Comparison of ENCODE assay signal across 8 mouse cellular contexts in genomic region chr15:5241304-5242201, GRCm38 (mm10). TPM values are rescaled to one million over a fixed set of nuclear protein-coding genes. Genes with fewer than 3 reads are reported as not detected.
DNase-seq lines count a peak whose midpoint lies in the region; ATAC-seq and TF ChIP-seq lines count a peak whose summit lies in the region.

No protein-coding gene starts in this region.

- ATAC-seq in intestine, embryonic 14.5 days (replicated peaks; ENCODE audit: low FRiP score, low TSS enrichment, low read depth) = 0 out of 2 replicates have a peak, but pooled peaks have one; percentile 2
- ATAC-seq in lung, postnatal 0 days = no peak

- H3K9ac ChIP-seq in intestine, embryonic 14.5 days (ENCODE audit: low read length) = peak overlapping the region; percentile 32; the same call in 1 of the 2 replicates
- H3K9ac ChIP-seq in lung, postnatal 0 days (replicated peaks; ENCODE audit: low read depth) = no peak overlapping the region

- H3K9me3 ChIP-seq in intestine, embryonic 14.5 days (ENCODE audit: control insufficient read depth, low read length) = no peaks in the 10 kb centered on the region
- no peaks in the 10 kb centered on the region for H3K9me3 ChIP-seq in lung, postnatal 0 days (ENCODE audit: low read length)

- peak overlapping the region; percentile 99 for H3K4me2 ChIP-seq in intestine, embryonic 14.5 days (ENCODE audit: low read length)
- H3K4me2 ChIP-seq in lung, postnatal 0 days (replicated peaks; ENCODE audit: low read depth, low read length) = peak overlapping the region; percentile 91

- no peaks in the 10 kb centered on the region for H3K36me3 ChIP-seq in intestine, embryonic 14.5 days (ENCODE audit: control insufficient read depth, insufficient read depth, low read length)
- H3K36me3 ChIP-seq in lung, postnatal 0 days (ENCODE audit: insufficient read depth, low read length) = no peaks in the 10 kb centered on the region

- peaks cover 20% of the 10 kb centered on the region for H3K4me1 ChIP-seq in intestine, embryonic 14.5 days (replicated peaks; ENCODE audit: control insufficient read depth, insufficient read depth, low read length)
- peaks cover 14% of the 10 kb centered on the region; the same call in 1 of the 2 replicates for H3K4me1 ChIP-seq in lung, postnatal 0 days (ENCODE audit: insufficient read depth, low read depth, low read length)

- no peak for TF ChIP-seq EP300 in lung, postnatal 0 days (IDR thresholded peaks at IDR 0.05)

- peak overlapping the region; percentile 56 for H3K4me3 ChIP-seq in intestine, embryonic 14.5 days (ENCODE audit: low read depth, low read length)
- peak overlapping the region; percentile 52 for H3K4me3 ChIP-seq in lung, postnatal 0 days (ENCODE audit: low read depth, low read length)

- peaks cover 47% of the 10 kb centered on the region for H3K27me3 ChIP-seq in intestine, embryonic 14.5 days (replicated peaks; ENCODE audit: control insufficient read depth, insufficient read depth, low read length)
- H3K27me3 ChIP-seq in lung, postnatal 0 days (replicated peaks; ENCODE audit: insufficient read depth, low read length) = peaks cover 28% of the 10 kb centered on the region; the same call in 1 of the 2 replicates

- DNase-seq in left cerebral cortex, postnatal 25 days (ENCODE audit: low spot score in 2 of 2) = peak; percentile 44 to 50
- no peak for DNase-seq in left cerebral cortex, adult 8-10 months (ENCODE audit: low spot score in 2 of 2)
- peak; percentile 71 for DNase-seq in brain, adult 2 months (ENCODE audit: low read depth, low spot score)
- DNase-seq in gastrocnemius, postnatal 14 days = peak; percentile 44
- no peak for DNase-seq in intestine, embryonic 14.5 days (ENCODE audit: low spot score)
- peak; percentile 75 for DNase-seq in lung, postnatal 0 days (ENCODE audit: low spot score)
- peak; percentile 31 for DNase-seq in right cerebral cortex, postnatal 4 days
- DNase-seq in frontal cortex, postnatal 36 days (ENCODE audit: low spot score in 2 of 2) = no peak

- H3K27ac ChIP-seq in intestine, embryonic 14.5 days (ENCODE audit: low read depth) = no peak overlapping the region
- no peak overlapping the region for H3K27ac ChIP-seq in lung, postnatal 0 days (ENCODE audit: low read length)

- intact Hi-C loops in left cerebral cortex, postnatal 25 days (cut with DNase I) = no loop called here
- intact Hi-C loops in gastrocnemius, postnatal 14 days (cut with DNase I; ENCODE audit: low total_unique reads) = no loop called here

- peak; percentile 43 for TF ChIP-seq CTCF in lung, postnatal 0 days (IDR thresholded peaks at IDR 0.05)

- WGBS in intestine, embryonic 14.5 days = 30% methylated on average over 12 of the region's 12 CpGs
- 30% methylated on average over 12 of the region's 12 CpGs for WGBS in lung, postnatal 0 days

RNA-seq across cellular contexts. Expression of gene Ptger4, which starts 2.4 kb away (rescaled TPM):
- total RNA-seq in left cerebral cortex, postnatal 25 days (2021) = 1 to 10 TPM; 1.1 to 1.5 TPM
- 1 to 10 TPM in 2 of 4 experiments, under 1 TPM in 2; 0.72 to 1.1 (median 0.91) TPM for total RNA-seq in left cerebral cortex, adult 8-10 months (2022)
- total RNA-seq in gastrocnemius, postnatal 14 days (2021) = 1 to 10 TPM; 1.3 TPM
- 3.9 and 4.3 TPM in 2 replicates for polyA plus RNA-seq in intestine, embryonic 14.5 days (2014; fragmentation: Nextera tagmentation; extraction: Ambion mirVana)
- polyA plus RNA-seq in lung, postnatal 0 days (2015; fragmentation: Nextera tagmentation; extraction: Ambion mirVana) = 4.2 and 4.5 TPM in 2 replicates

RNA-seq across cellular contexts. Expression of gene Ttc33, which starts 56.2 kb away (rescaled TPM):
- total RNA-seq in left cerebral cortex, postnatal 25 days (2021) = 10 to 100 TPM; 74.6 to 75.6 TPM
- total RNA-seq in left cerebral cortex, adult 8-10 months (2022) = 100 to 1,000 TPM in 1 of 4 experiments, 10 to 100 TPM in 3; 81.2 to 100 (median 86.1) TPM
- total RNA-seq in gastrocnemius, postnatal 14 days (2021) = 10 to 100 TPM; 32.6 to 37.3 TPM
- 37.4 and 41.2 TPM in 2 replicates for polyA plus RNA-seq in intestine, embryonic 14.5 days (2014; fragmentation: Nextera tagmentation; extraction: Ambion mirVana)
- 35.4 and 35.9 TPM in 2 replicates for polyA plus RNA-seq in lung, postnatal 0 days (2015; fragmentation: Nextera tagmentation; extraction: Ambion mirVana)

Comparison
In these comparisons a context has a peak if more than half of its experiments do, and no peak if none do; other contexts are left out.
1. DNase-seq: peak in left cerebral cortex, postnatal 25 days (2 of 2), brain, adult 2 months (single experiment), gastrocnemius, postnatal 14 days (single experiment), lung, postnatal 0 days (single experiment) and right cerebral cortex, postnatal 4 days (single experiment); none in left cerebral cortex, adult 8-10 months (0 of 2), intestine, embryonic 14.5 days (single experiment) and frontal cortex, postnatal 36 days (0 of 2).